Mouse (Mus musculus) left cerebral cortex, adult 11 months (tissue): ENCODE measurements at regions not wholly inside any gene's neighbourhood (a gene's known extent, or its start where the extent isn't known, plus 50 kb on each side); places are given as distances from the start of the nearest gene placed in this dataset.

Experiments
- DNase-seq: peaks from one replicate; pipeline ENCODE4 v3.0.0; 2022; ENCODE audit warnings: low spot score

DNA sequence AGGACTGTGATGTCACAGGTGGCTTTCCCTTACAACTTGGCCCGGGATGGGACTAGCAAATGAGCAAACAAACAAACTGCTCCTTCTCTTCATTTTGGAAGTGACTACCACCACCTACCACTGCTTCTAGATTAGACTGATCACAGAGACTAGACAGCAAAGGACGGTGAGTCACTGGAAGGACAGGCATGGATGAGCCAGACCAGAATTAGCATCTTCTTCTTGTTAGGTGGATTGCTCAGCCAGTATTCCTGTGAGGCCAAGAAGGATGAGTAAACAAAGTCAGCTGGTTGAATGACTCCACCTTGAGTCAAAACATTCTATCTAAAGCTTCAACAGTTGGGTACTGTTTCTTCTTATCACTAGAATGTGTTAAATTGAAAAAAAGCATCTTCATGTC lies 385.1 kb upstream of the Mon1b start:
- no peak for DNase-seq

DNA sequence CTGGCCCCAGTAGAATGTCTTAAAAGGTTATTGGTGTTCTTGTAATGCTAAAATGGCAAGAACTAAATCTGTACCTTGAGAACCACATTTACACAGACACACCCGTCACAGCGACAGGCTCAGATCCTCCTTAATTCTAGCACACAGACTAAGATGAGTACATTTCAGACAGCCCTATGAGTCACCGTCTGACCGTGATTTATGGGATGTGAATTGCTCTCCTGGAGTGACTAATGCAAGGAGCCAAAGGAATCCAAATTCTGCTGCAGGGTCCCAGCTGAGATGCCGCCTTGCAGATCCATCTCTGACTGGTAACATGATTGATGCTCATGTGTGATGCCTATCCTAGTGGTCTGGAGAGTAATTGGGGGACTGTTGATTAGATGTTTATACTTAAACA lies 381.3 kb upstream of the Mon1b start:
- peak; percentile 9 for DNase-seq

DNA sequence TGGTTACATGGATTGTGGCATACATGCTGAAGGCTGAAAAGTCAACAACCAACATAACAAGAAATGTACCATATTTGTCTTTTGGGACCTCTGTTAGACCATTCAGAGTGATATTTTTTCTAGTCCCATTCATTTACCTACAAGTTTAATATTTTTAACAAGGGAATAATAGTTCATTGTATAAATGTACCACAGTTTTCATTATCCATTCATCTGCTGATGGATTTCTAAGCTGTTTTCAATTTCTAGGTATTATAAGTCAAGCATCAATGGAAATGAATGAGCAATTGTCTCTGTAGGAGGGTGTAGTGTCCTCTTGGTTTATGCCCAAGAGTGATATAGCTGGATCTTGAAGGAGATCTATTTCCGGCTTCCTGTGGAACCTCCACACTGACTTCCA lies 375.9 kb upstream of the Mon1b start:
- DNase-seq: no peak

- no peak for DNase-seq
Measured at GRCm38 (mm10) chr8:113263296-113263695, 372.1 kb upstream of the Mon1b start.

- DNase-seq: no peak
Measured at GRCm38 (mm10) chr8:113271262-113271661, 364.1 kb upstream of the Mon1b start.

DNA sequence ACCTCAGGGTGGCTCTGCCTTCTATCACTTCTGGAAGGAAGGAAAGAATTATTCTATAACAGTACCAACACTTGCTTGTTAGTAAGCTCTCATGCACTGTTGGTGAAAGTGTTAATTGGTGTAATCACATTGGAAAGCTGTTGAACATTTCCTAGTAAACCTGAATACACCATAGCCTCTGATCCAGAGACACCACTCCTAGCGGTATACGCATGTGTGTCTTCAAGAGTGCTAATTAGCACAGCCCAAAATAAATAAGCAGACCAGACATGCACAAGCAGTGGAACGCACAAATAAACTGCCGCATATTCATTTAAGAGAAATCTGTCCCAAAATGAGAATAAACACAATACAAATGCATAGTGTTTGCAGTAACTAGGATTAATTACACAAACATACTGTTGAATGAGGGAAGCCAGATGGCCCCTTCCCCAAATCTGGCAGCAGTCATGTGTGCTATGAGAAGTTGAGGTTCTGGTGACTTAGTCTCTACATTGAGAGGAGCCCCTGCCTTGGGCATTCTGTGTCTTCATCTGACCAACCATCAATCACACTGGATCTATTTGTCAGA lies 335.0 kb upstream of the Mon1b start:
- no peak for DNase-seq

DNA sequence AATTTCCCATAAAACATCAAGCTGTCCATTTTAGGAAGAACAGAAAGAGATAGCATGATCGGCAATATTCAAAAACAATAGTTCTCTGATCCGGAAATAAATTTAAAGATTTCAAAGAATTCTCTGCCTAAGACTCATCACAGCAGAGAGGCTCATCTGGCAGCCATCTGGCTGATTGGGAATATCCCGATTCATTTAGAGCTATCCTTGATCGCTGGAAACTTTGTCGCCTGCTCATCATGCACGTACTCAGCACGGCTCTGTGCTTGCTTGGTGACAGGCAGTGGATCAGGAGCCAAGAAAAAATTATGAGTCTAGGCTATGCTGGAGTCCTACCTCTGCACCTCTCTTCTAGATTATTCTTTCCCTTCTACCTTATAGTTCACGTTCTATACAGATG lies 332.0 kb upstream of the Mon1b start:
- DNase-seq: no peak

DNA sequence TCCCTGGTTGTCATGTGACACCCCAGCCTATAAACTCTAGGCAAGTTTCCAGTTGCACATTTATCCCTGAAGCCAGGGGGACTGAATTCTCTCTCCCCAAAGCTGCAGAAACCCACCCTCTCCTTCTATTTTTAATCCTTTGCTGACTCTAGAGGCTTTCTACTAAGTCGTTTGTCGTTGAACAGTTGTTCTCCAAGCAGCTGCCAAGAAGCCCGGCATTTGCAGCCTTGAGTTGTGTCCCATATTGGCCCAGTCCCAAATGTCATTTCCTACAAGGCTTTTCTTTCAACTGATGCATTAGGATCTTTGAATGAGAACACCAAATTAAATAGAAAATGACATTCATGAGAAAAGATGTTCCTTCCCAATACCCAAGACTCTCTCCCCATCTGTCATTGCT lies 318.2 kb upstream of the Mon1b start:
- DNase-seq: no peak

DNA sequence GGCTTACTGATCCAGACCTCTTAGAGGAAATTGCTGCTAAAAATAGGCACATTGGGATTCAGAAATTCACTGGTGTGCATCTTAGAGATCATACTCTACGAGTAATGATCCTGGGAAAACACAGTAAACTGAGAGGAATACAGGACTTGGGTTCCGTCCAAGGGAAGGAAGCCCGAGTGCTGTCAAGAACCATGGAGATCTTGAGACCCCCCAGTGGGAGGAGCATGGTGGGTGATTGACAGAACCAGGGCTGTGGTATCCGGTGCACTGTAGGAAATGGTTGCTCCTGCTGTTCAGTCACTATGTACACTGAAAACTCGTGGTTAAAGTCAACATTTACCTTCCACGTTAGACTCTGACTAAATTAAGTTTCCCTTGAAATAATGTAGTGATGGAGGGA lies 303.8 kb upstream of the Mon1b start:
- no peak for DNase-seq

GRCm38 (mm10) chr8:113341306-113341705 lies 294.1 kb upstream of the Mon1b start:
- DNase-seq: no peak

DNA sequence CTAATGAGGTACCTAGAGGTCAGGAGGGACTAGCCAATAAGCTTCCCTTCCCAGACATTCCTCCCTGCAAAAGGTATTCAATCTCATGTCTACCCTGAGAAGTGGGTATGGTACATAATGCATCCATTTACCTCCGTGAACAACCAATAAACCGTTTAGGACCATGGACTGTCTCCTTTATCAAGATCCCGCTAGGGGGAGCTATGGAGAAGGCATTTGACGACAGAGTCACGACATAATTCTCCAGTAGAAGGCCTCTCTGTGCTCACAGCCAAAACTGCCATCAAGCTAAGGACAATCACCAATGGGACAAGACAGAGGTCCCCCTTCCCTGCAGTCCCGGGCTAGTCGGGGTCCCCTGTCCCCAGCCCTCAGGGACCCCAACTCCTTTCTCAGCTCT lies 273.5 kb upstream of the Mon1b start:
- no peak for DNase-seq

- DNase-seq: no peak
Measured at GRCm38 (mm10) chr8:113364181-113364580, 271.2 kb upstream of the Mon1b start.

GRCm38 (mm10) chr8:113383517-113383916 lies 251.9 kb upstream of the Mon1b start:
- no peak for DNase-seq

GRCm38 (mm10) chr8:113383974-113384373 lies 251.4 kb upstream of the Mon1b start:
- DNase-seq: no peak

DNA sequence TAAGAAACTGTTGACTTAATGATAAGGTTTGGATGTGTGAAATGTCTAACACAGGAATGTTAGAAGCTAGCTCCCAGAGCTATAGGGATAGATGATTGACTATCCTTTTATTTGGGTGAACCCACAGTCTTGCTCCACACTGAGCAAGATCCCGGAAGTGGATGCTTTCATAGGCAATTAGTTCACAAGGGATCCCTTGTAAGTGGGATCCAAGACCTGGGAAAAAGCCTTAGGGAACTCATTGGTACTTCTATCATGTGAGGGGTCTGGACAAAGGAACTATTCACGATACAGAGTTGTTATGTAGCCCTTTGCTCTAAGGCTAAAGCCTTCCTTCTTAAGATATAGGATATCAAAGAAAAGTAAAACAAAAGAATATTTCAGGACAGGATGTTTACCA lies 245.9 kb upstream of the Mon1b start:
- DNase-seq: no peak

DNA sequence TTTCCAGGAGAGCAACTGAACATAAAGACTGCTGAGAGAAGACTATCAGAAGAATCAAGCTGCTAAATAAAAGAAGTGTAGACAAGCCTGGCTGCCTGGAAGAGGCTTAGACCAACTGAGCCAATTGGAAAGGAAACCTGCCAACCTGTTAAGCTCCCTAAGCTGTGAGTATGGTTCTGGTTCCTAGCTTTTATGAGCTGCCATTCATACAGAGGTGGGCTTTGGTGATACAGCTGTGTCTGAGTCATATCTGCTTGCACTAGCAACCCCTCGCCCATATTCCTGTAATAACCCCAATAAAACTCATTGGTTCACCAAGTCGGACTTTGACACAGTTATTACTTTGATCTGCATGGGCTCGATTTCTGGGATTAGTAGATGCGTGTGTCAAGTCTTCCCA lies 245.3 kb upstream of the Mon1b start:
- DNase-seq: no peak

DNA sequence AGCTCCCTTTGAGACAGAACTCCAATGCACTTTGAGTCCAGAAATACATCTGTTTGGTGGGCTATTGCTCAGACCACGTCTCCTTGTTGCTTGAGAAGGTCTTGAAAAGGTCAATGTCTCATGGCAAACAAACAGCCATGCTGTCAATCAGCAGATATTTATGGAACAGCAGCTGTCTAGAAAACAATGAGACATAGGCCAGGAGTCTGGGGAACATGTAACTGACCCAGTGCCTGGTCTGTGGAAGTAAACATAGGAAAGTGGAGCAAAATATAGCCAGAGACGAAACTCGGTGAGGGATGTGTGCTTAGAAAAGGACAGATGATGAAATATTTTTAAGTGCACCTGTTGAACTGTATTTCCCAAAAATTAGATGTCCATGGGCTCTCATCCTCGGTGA lies 241.1 kb upstream of the Mon1b start:
- DNase-seq: no peak

- no peak for DNase-seq
Measured at GRCm38 (mm10) chr8:113405158-113405557, 230.2 kb upstream of the Mon1b start.

GRCm38 (mm10) chr8:113419352-113419751 lies 216.0 kb upstream of the Mon1b start:
- no peak for DNase-seq

DNA sequence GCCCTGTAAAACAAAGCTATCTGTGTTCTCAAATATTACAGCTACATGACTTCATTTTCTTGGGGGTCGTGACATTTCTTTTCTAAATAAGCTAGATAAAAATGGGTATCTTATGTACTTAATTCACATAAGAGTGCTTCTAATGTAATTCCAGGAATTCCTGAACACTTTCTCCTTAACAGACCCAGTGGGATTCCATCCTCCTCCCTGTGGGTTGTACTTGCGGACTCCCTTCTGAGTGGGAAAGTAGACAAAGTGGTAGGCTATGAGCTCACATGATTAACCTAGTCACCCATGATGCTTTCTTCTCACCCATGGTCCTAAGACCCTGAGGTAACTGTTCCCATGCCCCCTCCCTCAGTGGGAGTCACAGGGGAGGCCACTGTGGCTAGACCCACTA lies 212.7 kb upstream of the Mon1b start:
- DNase-seq: no peak

- no peak for DNase-seq
Measured at GRCm38 (mm10) chr8:113439088-113439487, 196.3 kb upstream of the Mon1b start.

DNA sequence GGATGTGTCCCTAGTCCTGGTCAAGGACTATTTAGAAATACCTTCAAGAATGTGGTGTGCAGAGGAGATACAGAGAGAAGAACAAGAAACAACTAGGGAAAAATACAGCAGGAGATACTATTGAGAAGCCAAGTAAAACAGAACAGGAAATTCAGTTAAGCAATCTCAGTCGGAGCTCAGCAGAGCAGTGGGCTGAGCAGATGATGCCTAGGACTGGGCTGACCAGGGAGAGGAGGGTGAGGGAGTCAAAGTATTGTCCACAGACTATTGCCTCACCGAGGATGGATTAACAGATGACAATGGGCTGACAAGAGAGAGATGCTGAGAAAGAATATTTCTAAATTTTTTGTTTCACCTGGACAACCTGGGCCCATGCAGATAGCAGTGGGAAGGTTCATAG lies 181.4 kb upstream of the Mon1b start:
- no peak for DNase-seq

DNA sequence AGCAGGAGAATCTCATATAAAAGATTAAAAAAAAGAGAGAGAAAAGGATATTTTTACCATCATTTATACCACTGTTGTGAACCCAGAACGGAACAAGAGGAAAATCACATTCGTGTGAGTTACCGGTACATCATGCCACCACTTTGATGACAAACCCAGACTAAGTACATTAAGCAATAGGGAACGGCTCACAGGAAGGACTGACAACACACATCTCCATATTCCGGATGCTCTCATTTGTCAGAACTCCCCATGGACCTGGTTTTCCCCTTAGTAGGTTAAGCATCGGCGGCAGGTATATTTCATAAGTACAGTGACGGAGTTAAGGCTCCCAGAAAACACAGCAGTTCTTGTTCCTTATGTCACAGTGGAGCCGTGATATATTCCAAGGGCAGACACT lies 170.8 kb upstream of the Mon1b start:
- DNase-seq: no peak

GRCm38 (mm10) chr8:113465156-113465555 lies 170.2 kb upstream of the Mon1b start:
- DNase-seq: no peak

GRCm38 (mm10) chr8:113466683-113467082 lies 168.7 kb upstream of the Mon1b start:
- DNase-seq: no peak
